Mouse (Mus musculus): ENCODE data around the gene Lhfpl3. TPM values are rescaled to one million over a fixed set of nuclear protein-coding genes. Genes with fewer than 3 reads are reported as not detected.

Gene Lhfpl3
- total RNA-seq, 2 experiments from 2014 or later = 16.2 to 19.1 TPM

DNA sequence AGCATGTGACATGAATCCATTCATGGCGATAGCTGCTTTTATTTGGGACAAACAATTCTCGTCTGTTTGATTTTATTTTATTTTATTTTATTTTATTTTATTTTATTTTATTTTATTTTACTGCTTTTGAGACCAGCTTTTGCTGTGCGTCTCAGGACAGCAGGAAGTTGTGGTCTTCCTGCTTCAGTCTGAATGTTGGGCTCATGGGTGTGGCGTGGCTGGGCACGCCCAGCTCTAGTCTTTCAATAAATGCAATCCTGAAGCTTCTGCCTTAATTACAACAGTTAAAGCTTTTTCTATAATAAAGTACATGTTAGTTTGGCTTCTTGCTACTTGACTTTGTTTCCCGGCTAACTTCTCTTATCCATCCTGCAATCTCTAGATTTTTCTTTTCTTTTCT, 365.4 kb downstream of the Lhfpl3 start:
- DNase-seq (ENCODE audit: low spot score in 2 of 2) = no peak
- intact Hi-C loops (cut with DNase I) = no loop called here

DNA sequence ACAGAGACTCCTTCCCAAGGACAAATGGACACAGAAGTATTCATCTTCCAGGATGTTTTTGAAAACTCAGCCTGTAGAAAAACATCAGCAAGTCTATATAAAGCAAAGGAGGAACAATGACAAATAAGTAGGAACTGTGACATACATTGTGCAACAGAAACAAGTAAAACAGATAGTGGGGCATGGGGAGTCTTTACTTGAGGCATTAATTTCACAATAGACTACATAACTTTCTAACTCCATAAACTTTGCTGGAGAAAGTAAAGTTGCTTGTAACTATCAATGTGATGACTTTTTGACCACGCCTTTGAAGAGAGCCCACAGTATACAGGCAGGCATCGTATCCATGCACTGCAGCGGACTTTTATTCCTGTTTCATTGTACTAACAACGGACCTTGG, 368.4 kb downstream of the Lhfpl3 start:
- DNase-seq (ENCODE audit: low spot score in 2 of 2) = no peak
- intact Hi-C loops (cut with DNase I) = no loop called here

DNA sequence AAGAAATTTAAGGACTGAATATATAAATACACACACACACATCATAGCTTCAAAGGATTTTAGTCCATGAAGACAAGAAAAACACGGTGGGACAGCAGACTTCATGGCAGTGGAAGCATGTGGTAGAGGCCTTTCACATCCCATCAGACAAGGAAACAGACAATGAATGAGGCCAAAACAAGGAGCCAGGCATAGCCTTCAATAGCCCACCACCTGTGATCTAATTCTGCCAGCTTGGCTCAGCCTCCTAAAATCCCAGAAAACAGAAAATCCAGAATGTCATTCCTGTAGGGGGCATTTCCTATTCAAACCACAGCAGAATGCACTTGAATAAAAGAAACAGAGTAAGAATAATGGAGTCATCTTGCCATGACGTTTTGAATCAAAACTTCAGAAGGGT, 381.0 kb downstream of the Lhfpl3 start:
- intact Hi-C loops (cut with DNase I) = no loop called here
- DNase-seq (ENCODE audit: low spot score in 2 of 2) = no peak

DNA sequence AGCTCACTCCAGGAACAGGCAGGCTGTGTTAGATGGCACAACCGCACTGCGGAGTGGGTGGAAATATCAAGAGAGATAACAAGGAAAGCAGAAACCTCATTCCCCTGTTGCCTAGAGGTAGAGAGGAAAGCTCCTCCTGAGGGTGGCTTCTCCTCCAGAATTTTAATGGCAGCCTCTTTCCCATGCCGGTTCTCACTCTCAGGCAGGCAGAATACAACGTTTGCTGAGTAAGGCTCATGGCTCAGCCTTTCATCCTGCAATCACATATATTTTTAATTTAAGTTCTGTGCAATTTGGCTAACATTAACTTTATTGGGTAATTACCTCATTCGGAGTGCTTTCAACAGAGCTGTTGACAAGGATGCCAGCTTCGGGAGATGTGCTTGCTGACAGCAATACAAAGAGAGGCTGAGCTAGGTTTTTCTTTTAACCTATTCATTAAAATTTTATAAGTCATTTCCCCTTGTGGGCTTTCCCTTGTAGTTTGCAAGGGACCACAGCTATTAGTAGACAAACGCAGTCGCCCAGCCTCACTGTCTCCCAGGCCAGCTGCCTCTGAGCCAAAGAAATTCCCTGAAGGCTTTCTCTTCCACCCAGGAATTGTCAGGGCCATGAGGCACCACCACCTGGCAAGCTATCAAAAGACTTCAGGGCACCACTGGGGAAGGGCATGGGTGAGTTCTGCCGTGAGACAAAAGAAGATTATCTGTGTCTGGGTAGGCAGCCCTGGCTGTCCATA, 394.5 kb downstream of the Lhfpl3 start:
- no peak for DNase-seq (ENCODE audit: low spot score in 2 of 2)
- intact Hi-C loops (cut with DNase I) = no loop called here

DNA sequence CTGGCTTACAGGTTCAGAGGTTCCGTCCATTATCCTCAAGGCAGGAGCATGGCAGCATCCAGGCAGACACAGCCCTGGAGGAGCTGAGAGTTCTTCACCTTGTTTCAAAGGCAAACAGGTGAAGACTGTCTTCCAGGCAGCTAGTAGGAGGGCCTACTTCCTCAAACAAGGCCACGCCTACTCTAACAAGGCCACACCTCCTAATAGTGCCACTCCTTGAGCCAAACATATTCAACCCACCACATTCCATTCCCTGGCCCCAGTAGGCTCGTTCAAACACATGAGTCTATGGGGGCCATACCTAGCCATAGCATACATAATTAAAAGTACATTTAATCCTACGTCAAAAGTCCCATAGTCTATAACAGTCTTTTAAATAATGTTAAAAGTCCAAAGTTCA, 407.4 kb downstream of the Lhfpl3 start:
- intact Hi-C loops (cut with DNase I) = no loop called here
- DNase-seq (ENCODE audit: low spot score in 2 of 2) = no peak

DNA sequence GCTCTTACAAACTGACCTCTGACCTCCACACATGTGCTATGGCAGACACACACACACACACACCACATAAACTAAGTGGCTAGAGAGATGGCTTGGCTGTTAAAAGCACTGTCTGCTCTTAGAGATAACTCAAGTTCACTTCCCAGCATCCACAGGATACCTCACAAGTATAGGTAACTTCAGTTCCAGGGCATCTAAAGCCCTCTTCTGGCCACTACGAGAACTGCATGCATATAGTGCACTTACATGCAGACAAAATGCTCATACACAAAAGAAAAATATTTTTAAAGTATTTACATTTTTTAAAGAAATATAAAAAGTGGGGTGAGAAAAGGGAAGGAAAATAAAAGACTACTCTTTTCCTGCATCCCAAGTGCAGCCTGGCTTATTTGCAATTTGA, 408.6 kb downstream of the Lhfpl3 start:
- intact Hi-C loops (cut with DNase I) = no loop called here
- no peak for DNase-seq (ENCODE audit: low spot score in 2 of 2)

DNA sequence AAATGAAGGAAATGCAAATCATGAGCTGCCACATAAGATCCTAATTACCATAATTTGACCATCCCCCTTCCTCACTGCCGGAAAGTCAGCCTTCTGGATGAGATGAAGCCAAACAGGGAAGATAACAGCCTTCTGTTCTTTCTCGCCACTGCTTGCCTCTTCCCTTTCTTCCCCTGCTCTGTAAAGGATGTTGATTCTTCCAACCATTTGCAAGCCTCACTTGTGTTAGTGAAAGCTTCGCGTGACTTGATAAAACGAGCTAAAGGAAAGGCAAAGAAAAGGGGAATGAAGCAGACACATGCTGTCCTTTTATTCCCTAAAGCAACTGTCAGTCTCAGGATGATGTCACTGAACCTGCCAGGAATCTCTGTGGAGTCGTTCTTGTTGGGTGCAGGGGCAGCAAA, 420.1 kb downstream of the Lhfpl3 start:
- no peak for DNase-seq (ENCODE audit: low spot score in 2 of 2)
- intact Hi-C loops (cut with DNase I) = no loop called here

DNA sequence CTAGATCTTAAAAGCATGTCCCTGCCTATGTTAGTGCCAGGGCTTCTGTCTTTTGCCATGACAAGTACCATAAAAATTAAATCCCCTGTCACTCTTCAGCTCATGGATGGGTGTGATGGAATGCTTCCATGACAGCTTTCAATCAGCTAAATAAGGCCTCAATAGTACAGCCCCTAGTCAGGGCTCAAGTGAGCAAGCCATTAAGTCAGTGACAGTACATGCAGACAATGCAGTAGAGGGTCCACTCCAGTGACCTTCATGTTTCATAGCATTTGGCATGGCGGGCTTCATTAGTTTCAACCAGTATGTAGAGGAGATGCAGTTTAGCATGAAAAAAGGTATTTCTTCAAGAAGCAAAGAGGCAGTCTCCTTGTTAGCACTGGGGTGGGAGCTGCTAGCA, 420.8 kb downstream of the Lhfpl3 start:
- DNase-seq (ENCODE audit: low spot score in 2 of 2) = no peak
- intact Hi-C loops (cut with DNase I) = no loop called here

DNA sequence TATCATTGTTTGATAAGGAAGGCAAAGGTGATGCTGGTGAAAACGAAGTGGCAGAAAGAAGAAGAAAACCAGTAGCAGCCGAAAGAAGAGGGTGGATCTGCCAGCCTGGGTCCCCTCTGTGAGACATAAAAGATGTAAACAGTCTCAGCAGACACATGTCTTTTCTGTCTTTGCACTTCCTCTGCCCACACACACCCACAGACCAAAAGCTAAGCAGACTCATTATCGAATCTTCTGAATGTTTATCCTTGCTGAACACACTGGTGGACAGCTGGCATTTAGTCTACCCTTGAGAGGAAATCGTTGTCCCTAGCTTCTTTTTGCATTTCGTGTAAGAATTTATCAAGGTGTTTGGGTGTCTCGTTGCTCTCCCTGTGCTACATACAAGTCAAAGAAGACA, 443.8 kb downstream of the Lhfpl3 start:
- DNase-seq (ENCODE audit: low spot score in 2 of 2) = peak; percentile 15 to 21
- intact Hi-C loops (cut with DNase I) = no loop called here

DNA sequence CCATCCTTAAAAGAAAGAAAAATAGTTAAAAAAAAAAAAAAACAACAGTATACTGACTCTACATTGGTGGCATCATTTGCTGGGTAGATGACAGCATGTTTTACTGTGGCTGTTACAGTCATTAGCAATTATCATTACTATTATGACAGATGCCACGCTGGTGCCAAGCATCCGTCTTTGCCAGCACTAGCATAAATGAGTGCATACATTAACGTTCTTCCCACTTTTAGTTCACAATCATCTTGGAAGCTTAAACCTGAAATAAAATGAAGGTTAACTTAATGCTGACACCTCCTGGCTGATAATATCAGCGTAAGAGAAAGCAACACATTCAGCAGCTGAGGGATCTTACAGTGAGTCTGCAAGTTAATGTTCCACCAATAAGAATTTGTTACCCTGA, 451.0 kb downstream of the Lhfpl3 start:
- no peak for DNase-seq (ENCODE audit: low spot score in 2 of 2)
- intact Hi-C loops (cut with DNase I) = no loop called here

DNA sequence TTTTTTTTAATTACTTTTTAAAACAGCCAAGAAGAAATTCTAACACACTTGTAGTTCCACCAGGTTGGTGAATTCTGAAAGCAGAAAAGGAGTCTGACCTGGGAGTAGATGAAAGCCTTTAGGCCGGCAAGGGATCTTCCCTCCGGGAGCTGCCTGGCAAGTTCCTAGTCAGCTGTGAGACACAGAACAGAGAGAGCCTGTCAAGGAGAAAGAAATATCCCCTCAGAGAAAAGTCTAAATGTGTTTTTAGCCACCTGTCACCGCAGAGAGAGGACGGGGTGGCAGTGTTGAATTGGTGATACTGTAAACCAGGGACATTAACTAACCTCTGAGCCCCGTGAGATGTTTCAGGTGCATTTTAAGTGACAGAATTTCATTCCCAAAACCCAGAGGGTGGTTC, 467.2 kb downstream of the Lhfpl3 start:
- no peak for DNase-seq (ENCODE audit: low spot score in 2 of 2)
- intact Hi-C loops (cut with DNase I) = no loop called here

DNA sequence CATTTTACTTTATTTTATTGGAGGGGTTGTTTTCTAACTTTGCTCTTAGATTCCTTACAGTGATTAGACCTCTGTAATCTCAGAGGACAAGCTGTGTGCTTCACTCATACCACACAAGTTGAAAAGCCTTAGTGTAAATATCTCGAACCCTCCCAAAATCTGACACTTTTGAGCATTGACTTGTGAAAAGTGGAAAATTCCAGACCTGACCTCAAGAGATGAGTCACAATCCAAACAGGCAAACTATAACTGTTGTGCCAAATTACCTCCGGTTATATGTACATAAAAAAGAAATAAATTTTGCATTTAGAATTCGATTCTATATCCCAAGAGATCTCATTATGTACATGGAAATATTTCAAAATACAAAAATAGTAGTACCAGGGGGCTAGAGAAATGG, 468.8 kb downstream of the Lhfpl3 start:
- intact Hi-C loops (cut with DNase I) = no loop called here
- no peak for DNase-seq (ENCODE audit: low spot score in 2 of 2)

DNA sequence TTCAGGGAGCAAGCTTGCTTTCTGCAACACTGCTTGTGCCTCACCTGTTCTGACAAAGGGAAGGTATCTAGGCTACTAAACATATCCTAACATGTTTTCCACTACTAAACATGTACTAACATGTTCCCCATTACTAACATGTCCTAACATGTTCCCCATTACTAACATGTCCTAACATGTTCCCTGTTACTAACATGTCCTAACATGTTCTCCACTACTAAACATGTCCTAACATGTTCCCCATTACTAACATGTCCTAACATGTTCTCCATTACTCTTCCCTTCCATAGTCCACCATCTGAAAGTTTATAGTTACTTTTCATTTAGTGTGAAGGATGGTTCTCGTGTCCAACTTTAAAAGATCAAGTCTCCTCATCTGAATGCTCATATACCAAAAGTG, 473.8 kb downstream of the Lhfpl3 start:
- DNase-seq (ENCODE audit: low spot score in 2 of 2) = no peak
- intact Hi-C loops (cut with DNase I) = no loop called here

DNA sequence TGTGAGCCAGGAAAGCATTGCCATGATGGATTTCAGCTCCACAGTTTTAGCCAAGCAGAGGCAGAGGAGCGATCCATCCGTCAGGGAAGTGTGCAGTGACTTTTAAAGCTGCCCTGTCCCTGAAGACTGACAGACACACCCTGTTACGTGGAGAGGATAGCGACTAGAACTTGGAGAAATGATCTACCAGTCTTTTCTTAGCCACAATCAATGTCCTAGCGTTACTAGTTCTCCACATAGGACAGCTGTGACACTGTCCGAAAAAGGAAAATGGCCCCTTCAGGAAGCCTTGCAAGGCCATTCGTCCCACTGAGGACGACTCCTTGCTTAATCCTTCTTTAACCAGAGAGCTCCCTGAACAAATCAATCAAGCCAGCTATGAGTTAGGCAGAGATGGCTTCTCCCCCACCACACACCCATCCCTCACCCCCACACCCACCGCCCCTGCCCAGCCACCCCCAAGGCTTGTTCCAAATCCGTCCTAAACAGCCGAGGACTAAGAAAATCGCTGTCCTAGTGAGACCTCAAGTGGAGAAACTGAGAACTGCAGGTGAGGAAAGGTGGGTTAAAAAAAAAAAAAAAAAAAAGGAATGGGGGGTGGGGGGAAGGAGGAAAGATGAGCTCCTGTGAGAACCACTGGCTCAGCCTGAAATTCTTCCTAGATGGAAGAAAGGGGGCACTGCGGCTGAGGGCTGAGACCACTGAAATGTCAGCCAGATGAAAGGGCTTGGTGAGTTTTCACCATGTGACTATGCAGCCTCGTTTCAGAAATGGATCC, 479.1 kb downstream of the Lhfpl3 start:
- peak; percentile 50 to 56 for DNase-seq (ENCODE audit: low spot score in 2 of 2)
- intact Hi-C loops (cut with DNase I) = loop anchor here (5.0 kb wide), 2 partner anchors 478 to 583 kb away; partner anchors contain the start of gene Lhfpl3

DNA sequence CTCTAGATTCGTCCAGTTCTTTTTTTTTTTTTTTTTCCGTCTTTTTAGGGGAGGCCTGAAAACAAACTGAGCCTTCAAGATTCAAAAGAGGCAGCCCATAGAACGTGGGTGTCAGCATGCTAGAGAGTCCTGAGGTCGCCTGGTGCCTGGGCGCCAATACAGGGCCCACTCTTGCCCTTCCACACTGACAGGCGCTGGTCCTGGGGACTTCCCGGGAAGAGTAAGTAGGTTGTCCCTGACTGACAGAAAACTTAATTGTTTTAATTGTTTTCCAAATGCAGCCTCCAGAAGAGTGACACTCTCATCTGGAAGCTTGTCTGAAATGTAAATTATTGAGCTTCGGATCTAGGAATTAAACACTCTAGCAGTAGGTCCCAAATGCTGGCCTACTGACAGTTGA, 479.8 kb downstream of the Lhfpl3 start:
- no peak for DNase-seq (ENCODE audit: low spot score in 2 of 2)
- intact Hi-C loops (cut with DNase I) = loop anchor here (5.0 kb wide), 2 partner anchors 478 to 583 kb away; partner anchors contain the start of gene Lhfpl3

DNA sequence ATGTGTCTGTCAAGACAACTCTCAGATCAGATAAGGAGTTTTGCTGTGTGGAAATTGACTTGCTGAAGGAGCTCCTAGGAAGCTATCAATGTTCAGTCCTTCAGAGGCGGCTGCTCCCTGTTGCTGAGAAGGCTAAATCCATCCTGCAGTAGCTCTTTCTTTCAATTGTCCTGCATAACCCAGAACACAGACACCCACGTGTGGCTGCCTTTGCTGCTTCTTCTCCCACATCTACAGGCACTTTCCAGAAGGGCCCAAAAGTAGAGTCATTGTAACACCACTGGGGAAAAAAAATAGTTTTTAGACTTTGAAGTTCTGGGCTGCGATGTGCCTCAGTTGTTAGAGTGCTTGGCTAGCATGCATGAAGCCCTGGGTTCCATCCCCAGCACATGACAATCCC, 480.9 kb downstream of the Lhfpl3 start:
- DNase-seq (ENCODE audit: low spot score in 2 of 2) = no peak

DNA sequence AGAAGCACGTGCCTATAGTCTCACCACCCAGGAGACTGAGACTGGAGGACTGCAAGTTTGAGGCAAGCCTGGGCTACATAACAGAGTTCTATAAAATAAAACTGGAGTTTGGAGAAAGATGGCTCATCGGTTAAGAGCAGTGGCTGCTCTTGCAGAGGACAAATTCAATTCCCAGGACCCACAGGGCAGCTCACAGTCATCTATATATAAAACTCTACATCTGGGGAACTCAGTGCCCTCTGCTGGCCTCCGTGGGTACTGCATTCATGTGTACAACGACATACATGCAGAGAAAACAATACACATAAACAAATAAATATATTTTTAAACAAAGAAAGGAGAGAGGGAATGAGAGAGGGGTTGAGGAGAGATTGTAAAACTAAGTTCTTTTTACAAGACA, 501.1 kb downstream of the Lhfpl3 start:
- no peak for DNase-seq (ENCODE audit: low spot score in 2 of 2)

More for the DNA sequence above, 480.9 kb downstream of the Lhfpl3 start:
- intact Hi-C loops (cut with DNase I) = loop anchor here (5.0 kb wide), 2 partner anchors 479 to 584 kb away; partner anchors contain the start of gene Lhfpl3

DNA sequence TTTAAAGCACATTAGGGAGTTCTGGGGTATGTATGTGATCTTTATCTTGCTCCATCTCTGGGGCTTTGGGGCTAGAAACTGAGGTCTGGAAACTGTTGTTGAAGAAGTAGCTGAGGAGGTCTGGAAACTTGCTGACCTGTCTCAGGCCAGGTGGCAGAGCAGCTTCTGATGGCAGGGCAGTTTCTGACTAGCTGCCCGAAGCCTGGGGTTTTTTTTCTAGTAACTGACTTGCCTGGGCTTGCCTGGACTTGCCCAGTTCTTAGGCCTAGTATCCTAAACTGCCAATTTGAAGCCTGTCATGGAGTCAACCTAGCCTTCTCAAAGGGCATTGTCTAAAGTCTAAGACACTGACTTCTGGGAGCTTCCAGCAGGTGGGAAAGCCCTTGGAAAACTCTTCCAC, 501.9 kb downstream of the Lhfpl3 start:
- intact Hi-C loops (cut with DNase I) = no loop called here
- no peak for DNase-seq (ENCODE audit: low spot score in 2 of 2)

More for the DNA sequence above, 501.1 kb downstream of the Lhfpl3 start:
- intact Hi-C loops (cut with DNase I) = no loop called here

DNA sequence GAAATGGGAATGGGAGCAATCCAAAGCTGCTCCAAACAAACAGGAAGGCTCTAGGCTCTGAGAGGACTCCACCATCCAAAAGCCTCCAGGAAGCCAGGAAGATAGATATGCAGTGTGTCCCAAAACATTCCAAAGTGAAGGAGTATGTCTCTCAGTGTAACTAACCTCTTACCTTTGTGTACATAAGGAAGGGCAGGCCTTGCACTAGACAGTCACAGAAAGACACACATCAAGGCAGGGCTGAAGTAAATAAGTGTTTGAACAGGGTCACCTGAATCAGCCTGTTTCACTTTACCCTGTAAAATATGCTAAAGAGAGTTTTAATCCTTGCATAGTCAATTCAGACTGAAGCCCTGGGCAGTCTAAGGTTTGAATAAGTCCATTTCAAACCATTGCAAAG, 502.4 kb downstream of the Lhfpl3 start:
- no peak for DNase-seq (ENCODE audit: low spot score in 2 of 2)
- intact Hi-C loops (cut with DNase I) = no loop called here

DNA sequence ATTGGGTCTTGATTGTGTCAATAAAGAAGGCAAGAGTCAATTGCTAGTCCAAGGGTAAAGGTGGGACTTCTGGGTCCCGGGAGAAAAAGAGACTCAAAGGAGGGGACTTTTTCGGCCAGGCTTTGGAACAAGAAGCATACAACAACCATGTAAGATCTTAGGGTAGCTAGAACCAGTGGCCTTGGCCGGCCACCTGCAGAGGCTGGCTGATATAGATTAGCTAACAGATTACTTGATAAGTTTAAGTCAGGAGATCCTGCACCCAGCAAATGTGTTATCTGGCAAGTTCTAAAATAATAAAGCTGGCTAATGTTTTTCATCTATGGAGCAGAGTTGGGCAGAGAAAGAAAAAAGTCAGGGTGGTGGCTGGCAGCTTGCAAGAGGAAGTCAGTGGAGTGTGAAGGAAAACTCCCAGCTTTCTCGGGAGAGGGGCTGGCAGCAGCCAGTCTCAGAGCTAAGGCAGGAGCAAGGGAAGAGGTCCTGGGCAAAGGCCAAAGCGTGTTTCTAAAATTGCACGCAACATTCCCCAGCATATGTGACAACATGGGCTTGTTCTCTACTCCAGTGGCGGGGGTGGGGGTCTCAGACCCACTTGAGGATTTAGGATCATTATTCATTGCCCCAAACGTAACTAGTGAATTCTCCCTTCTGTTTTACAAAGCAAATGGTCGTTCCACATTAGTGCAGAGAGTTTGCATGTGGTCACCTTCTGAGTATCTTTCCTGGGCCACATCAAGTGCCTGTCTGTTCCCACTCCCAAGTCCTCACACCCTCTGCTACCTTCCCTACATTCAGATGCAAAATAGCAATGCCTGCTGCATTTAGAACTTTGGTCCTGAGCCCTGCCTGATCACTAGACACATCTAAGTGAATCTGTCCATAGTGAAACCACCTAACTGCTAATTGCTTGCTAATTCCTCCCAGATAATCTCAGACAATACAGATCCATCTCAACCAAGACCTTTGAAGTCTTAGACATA, 504.3 kb downstream of the Lhfpl3 start:
- intact Hi-C loops (cut with DNase I) = no loop called here
- DNase-seq (ENCODE audit: low spot score in 2 of 2) = no peak
